Mouse (Mus musculus) kidney, embryonic 16.5 days (tissue): ENCODE results near the gene Hnrnpul2. TPM values are rescaled to one million over a fixed set of nuclear protein-coding genes. Genes with fewer than 3 reads are reported as not detected.

ENCODE experiments used
- ATAC-seq: fragments of 200-750 bp; cut with Nextera tagmentation; 2 replicates; pipeline ENCODE4 v1.8.0; 2017; ENCODE audit warnings: moderate TSS enrichment; ENCODE audit not compliant: low FRiP score, low TSS enrichment
- H3K27ac ChIP-seq: fragments of 300-500 bp; sonication (generic); 2 replicates; pipeline ENCODE4 v1.5.1; 2014; ENCODE audit warnings: low read length
- H3K27me3 ChIP-seq: fragments of 300-500 bp; sonication (generic); 2 replicates; pipeline ENCODE4 v1.6.1; 2014; ENCODE audit warnings: low read length, control low read depth, mixed read lengths; ENCODE audit not compliant: insufficient read depth
- H3K36me3 ChIP-seq: fragments of 300-500 bp; sonication (generic); 2 replicates; pipeline ENCODE4 v1.6.1; 2014; ENCODE audit warnings: low read length, control low read depth, mixed read lengths; ENCODE audit not compliant: insufficient read depth
- H3K4me1 ChIP-seq: fragments of 300-500 bp; sonication (generic); 2 replicates; pipeline ENCODE4 v1.6.1; 2014; ENCODE audit warnings: low read length, control low read depth, mixed read lengths; ENCODE audit not compliant: insufficient read depth
- H3K4me2 ChIP-seq: fragments of 300-500 bp; sonication (generic); replicated peaks from 2 replicates; pipeline ENCODE4 v1.6.1; 2014; ENCODE audit warnings: low read depth, low read length
- H3K4me3 ChIP-seq: fragments of 300-500 bp; sonication (generic); 2 replicates; pipeline ENCODE4 v1.5.1; 2014; ENCODE audit warnings: mild to moderate bottlenecking, low read length
- H3K9ac ChIP-seq: fragments of 300-500 bp; sonication (generic); replicated peaks from 2 replicates; pipeline ENCODE4 v1.6.1; 2014; ENCODE audit warnings: low read length
- H3K9me3 ChIP-seq: fragments of 300-500 bp; sonication (generic); 2 replicates; pipeline ENCODE4 v1.6.1; 2016; ENCODE audit warnings: low read length, control low read depth
- WGBS: fragments of 180-500 bp; shearing (Covaris S2); extraction: QIAGEN DNeasy Blood & Tissue Kit; methylation state at CpG from one replicate; pipeline ENCODE4 v1.1.7; 2014; 5-methylcytosine and 5-hydroxymethylcytosine counted together
- polyA plus RNA-seq: library from polyadenylated mRNA; unstranded; fragments of >200 nt; fragmentation: Nextera tagmentation; extraction: Ambion mirVana; gene quantifications from 2 replicates; pipeline ENCODE4 v1.2.1, GENCODE M21; 2015

The Hnrnpul2 gene
- polyA plus RNA-seq, 1 experiment from 2014 or later, result 5.4 TPM

DNA sequence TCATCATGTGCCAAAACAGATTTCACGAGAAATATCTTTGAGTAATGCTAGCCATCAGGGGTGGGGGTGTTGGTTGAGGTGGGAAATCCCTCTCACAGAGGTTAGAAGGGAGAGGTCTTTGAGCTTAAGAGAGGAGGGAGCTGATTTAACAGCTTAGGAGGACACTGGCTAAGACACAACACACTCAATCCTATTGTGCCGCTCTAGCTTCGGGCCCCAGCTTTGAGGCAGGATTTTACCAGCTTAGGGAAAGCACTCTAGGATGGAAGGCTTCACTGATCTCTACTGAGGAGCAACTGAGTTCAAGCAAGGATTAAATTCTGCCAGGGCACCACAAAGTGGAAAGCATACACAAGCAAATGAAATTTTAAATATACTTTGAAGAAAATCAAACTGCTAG lies 2.8 kb upstream of the Hnrnpul2 start:
- Histone ChIP-seq H3K9ac (no peak overlapping the region; the same call in 1 of the 2 replicates), H3K4me1 (peaks cover 28% of the 10 kb centered on the region)

DNA sequence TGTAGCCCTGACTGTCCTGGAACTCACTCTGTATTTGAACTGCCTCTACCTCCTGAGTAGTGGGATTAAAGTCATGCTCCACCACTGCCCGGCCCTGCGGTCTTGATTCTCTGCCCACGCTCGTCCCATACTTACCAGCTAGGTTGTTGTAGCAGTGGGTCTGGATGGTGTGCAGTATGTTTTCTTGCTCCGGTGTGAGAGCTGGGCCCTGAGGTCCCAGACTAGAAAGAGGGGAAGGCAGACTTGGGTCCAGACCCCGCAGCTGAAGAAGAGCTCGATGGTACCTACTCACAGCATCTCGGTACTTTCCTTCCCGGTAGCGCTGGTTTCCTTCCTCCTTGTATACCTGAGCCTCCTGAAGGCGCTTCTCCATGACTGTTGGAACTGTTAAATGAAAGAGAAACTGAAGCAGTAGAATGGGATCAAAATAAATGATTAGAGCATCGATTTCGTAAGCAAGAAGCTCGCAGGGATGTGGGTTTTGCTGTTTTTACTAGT lies 1.5 kb upstream of the Hnrnpul2 start:
- Histone ChIP-seq H3K4me1 (peaks cover 42% of the 10 kb centered on the region), H3K27ac (peak overlapping the region; percentile 100), H3K36me3 (peaks cover 23% of the 10 kb centered on the region), H3K27me3 (no peaks in the 10 kb centered on the region), H3K4me2 (peak overlapping the region; percentile 80), H3K9me3 (no peaks in the 10 kb centered on the region), H3K4me3 (peak overlapping the region; percentile 100), H3K9ac (peak overlapping the region; percentile 80)
- ATAC-seq, result no peak
- WGBS, result 13% methylated on average over 14 of the region's 14 CpGs

More for the DNA sequence above, 2.8 kb upstream of the Hnrnpul2 start:
- no peak for ATAC-seq
- no peak overlapping the region for H3K4me3 ChIP-seq
- no peak overlapping the region for H3K27ac ChIP-seq
- no peaks in the 10 kb centered on the region for H3K9me3 ChIP-seq
- H3K27me3 ChIP-seq, result no peaks in the 10 kb centered on the region
- 82% methylated on average over 3 of the region's 3 CpGs for WGBS
- H3K4me2 ChIP-seq, result peak overlapping the region; percentile 7
- H3K36me3 ChIP-seq, result peaks cover 29% of the 10 kb centered on the region

DNA sequence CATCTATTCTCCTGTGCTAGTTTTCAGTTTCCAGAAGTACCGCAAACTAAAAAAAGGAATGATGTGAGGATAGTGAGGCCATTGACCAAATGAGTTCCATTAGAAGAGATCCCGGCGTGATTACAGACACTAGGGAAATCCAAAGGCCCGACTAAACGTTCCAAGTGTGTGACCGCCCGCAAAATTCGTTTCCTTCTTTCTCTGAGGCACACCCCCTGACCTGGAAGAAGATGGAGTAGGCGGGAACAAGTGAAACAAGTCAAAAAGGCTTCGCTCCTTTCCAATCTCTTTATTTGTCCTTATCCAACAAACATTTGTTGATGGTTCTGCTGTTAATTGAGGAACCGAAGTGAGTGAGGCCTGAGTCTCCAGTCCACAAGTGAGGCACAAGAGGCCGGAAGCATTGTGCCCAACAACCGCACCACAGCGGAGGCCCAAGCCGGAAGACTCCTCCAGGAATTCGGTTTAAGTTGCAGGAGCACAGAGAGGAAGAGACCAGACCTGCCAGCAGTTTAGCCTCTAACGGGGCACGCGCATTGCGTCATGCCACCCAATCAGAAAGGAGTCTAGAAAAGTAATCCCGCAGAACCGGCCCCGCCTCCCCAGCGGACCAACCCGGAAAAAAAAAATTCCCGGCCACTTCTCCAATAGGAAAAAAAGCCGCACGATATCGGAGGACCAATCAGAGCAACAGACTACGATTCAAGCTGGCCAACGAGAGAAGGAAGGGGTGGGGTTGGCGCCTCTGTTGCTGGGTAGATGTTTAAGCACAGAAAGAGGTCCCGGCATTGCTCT lies 812 bp upstream of the Hnrnpul2 start, which contains the start of gene Ttc9c:
TSS of gene Ttc9c (minus strand) at position 533 of the 795 bp plus-strand sequence.
- Histone ChIP-seq H3K4me3 (peak within 1 kb of the TSS; percentile 100), H3K4me2 (peak within 1 kb of the TSS; percentile 88), H3K27me3 (no peaks in the 10 kb centered on the region), H3K9ac (peak within 1 kb of the TSS; percentile 98), H3K4me1 (peaks cover 42% of the 10 kb centered on the region), H3K36me3 (peaks cover 27% of the 10 kb centered on the region), H3K9me3 (no peaks in the 10 kb centered on the region), H3K27ac (peak within 1 kb of the TSS; percentile 100)
- under 1% methylated on average over 33 of the region's 33 CpGs for WGBS
- peak; percentile 93 for ATAC-seq

DNA sequence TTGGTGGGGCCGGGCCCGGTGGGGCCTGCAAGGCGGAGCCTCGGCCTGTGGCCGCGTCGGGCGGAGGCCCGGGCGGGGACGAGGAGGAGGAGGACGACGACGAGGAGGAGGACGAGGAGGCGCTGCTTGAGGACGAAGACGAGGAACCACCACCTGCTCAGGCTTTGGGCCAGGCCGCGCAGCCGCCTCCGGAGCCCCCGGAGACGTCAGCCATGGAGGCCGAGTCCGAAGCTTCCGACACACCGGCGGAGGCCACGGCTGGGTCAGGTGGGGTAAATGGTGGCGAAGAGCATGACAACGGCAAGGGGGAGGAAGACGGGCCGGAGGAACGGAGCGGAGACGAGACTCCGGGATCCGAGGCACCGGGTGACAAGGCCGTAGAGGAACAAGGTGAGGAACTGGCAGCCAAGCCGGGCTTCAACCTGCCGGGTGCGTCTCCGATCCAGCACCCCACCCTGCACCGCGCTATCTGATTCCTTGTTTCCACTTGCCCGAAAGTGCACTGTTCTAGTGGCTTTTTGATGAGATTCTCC lies 680 bp downstream of the Hnrnpul2 start:
- Histone ChIP-seq H3K27ac (peak overlapping the region; percentile 100), H3K27me3 (no peaks in the 10 kb centered on the region), H3K9me3 (no peaks in the 10 kb centered on the region), H3K9ac (peak overlapping the region; percentile 98), H3K4me1 (peaks cover 39% of the 10 kb centered on the region), H3K4me3 (peak overlapping the region; percentile 100), H3K4me2 (peak overlapping the region; percentile 88), H3K36me3 (peaks cover 34% of the 10 kb centered on the region)
- under 1% methylated on average over 41 of the region's 48 CpGs for WGBS
- peak; percentile 9; the same call in 1 of the 2 replicates for ATAC-seq

DNA sequence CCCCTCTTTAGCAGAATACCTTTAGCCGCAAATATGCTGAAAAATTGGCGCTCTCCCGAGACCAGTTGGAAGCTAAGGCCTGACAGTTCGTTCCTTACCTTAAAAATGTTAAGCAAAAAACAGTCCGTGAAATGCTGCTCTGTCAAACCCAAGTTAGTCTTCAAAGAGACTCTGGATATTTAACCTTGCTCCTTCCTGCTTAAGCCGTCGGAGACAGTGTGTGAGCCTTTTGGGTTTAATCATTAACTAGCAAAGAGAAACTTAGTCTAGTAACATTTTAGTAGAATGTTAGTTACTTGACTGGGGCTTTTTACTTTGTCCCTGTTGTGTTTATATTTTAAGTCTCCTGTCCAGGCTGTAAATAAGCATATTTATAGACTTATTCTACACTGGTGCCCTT lies 1.3 kb downstream of the Hnrnpul2 start:
- Histone ChIP-seq H3K36me3 (peaks cover 39% of the 10 kb centered on the region), H3K4me3 (peak overlapping the region; percentile 100), H3K9ac (peak overlapping the region; percentile 98), H3K27me3 (no peaks in the 10 kb centered on the region), H3K9me3 (no peaks in the 10 kb centered on the region), H3K27ac (peak overlapping the region; percentile 100), H3K4me2 (peak overlapping the region; percentile 88), H3K4me1 (peaks cover 35% of the 10 kb centered on the region)
- ATAC-seq, result no peak
- under 1% methylated on average over 7 of the region's 7 CpGs for WGBS

DNA sequence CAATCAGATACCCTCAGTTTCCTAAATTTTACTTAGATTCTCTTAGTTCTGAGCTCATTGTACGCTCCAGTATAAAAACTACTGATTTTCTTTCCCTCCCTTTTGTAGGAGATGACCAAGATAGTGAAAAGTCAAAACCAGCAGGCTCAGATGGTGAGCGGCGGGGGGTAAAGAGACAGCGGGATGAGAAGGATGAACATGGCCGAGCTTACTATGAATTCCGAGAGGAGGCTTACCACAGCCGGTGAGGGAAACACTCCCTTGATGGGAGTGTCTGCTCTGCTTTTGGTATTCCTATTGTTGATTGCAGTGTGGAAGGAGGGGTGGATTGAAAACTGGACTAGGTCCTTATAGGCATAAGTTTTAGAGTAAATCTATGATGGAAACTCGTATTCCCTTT lies 2.9 kb downstream of the Hnrnpul2 start:
- no peak overlapping the region for H3K27ac ChIP-seq
- H3K9me3 ChIP-seq, result no peaks in the 10 kb centered on the region
- WGBS, result 68% methylated on average over 8 of the region's 8 CpGs
- H3K4me1 ChIP-seq, result peaks cover 21% of the 10 kb centered on the region
- no peak for ATAC-seq
- H3K4me3 ChIP-seq, result peak overlapping the region; percentile 100
- H3K9ac ChIP-seq, result 0 out of 2 replicates have a peak overlapping the region, but pooled peaks have one; percentile 46
- peak overlapping the region; percentile 88 for H3K4me2 ChIP-seq
- peaks cover 43% of the 10 kb centered on the region for H3K36me3 ChIP-seq
- H3K27me3 ChIP-seq, result no peaks in the 10 kb centered on the region

DNA sequence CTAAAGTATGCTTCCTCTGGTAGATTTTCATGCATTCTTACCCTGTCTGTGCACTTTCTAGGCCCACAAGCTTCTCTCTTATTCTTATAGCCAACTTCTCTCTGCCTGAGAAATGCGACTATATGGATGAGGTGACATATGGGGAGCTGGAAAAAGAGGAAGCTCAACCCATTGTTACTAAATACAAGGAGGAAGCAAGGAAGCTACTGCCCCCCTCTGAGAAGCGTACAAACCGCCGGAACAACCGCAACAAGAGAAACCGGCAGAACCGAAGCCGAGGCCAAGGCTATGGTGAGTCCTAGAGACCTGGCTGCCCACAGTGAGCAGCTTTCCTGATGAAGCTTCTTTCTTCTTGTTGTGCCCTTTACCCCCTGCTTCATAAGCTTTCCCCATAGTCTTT lies 9.8 kb downstream of the Hnrnpul2 start, which contains the start of gene AC129217.1:
TSS of gene AC129217.1 (plus strand) at position 114 of the 400 bp plus-strand sequence.
- Histone ChIP-seq H3K27ac (no peak within 1 kb of the TSS), H3K36me3 (peaks cover 91% of the 10 kb centered on the region), H3K4me1 (no peaks in the 10 kb centered on the region), H3K27me3 (no peaks in the 10 kb centered on the region), H3K9me3 (no peaks in the 10 kb centered on the region), H3K9ac (no peak within 1 kb of the TSS), H3K4me3 (no peak within 1 kb of the TSS), H3K4me2 (no peak within 1 kb of the TSS)
- WGBS, result 94% methylated on average over 8 of the region's 8 CpGs
- ATAC-seq, result no peak

DNA sequence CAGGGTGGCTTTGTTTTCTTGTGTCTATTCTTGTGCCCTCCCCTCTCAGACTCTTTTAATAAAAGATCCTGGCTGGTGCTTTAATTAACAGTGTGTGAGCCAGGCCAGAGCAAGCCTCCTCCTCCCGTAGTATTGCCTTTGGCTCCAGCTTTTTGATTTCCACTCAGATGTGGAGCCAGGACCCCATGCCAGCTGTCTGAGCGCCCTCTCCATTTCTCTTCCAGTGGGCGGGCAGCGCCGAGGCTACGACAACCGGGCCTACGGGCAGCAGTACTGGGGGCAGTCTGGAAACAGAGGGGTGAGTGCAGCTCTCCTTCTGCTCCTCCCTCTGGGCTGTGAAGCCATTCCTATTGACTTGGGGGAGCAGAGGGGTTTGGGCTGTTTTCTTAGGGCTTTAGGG lies 10.9 kb downstream of the Hnrnpul2 start:
- Histone ChIP-seq H3K4me3 (no peak overlapping the region), H3K27ac (no peak overlapping the region), H3K4me2 (no peak overlapping the region), H3K27me3 (no peaks in the 10 kb centered on the region), H3K4me1 (no peaks in the 10 kb centered on the region), H3K9me3 (no peaks in the 10 kb centered on the region), H3K9ac (no peak overlapping the region), H3K36me3 (peaks cover 92% of the 10 kb centered on the region)
- 93% methylated on average over 8 of the region's 8 CpGs for WGBS
- no peak for ATAC-seq

DNA sequence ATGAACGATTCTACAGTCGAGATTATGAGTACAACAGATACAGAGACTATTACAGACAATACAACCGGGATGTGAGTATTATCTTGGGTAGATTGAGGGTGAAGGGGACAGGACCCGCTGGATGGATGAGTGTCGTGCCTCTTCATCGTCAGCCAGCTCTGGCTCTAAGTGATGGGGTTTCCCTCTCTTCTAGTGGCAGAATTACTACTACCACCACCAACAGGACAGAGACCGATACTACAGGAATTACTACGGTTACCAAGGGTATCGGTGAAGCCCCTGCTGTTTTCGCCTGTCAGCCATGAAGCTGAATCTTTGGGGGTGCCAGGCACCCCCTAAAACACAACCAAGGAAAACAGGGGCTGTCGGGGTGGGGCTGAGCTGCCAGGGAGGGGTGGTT lies 11.5 kb downstream of the Hnrnpul2 start:
- Histone ChIP-seq H3K27me3 (no peaks in the 10 kb centered on the region), H3K4me3 (no peak overlapping the region), H3K4me2 (no peak overlapping the region), H3K36me3 (peaks cover 91% of the 10 kb centered on the region), H3K4me1 (no peaks in the 10 kb centered on the region), H3K27ac (no peak overlapping the region), H3K9ac (no peak overlapping the region), H3K9me3 (no peaks in the 10 kb centered on the region)
- no peak for ATAC-seq
- 86% methylated on average over 11 of the region's 11 CpGs for whole genome bisulfite sequencing

DNA sequence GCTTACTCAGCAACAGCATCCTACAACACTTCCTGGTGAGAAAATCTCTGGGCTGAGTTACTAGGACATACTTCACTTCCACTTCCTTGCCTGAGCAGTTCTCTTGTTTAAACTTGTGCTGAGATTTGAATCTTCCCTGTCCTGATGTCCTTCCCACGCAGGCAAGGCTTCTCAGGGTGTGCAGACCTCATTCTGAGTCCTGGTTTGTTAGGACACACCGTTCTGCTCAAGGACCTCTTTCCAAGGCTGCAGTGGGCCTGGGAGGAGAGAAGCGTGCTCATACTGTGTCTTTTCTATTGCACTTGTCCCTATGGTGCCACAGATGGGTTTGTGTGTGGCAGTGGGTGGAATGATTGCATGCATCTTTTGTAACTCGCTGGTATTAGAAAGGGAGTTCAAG lies 13.2 kb downstream of the Hnrnpul2 start:
- no peak overlapping the region for H3K4me3 ChIP-seq
- WGBS, result 88% methylated on average over 4 of the region's 4 CpGs
- no peak for ATAC-seq

More for the DNA sequence above, 13.2 kb downstream of the Hnrnpul2 start:
- no peak overlapping the region for H3K4me2 ChIP-seq
- peaks cover under 1% of the 10 kb centered on the region for H3K4me1 ChIP-seq
- no peaks in the 10 kb centered on the region for H3K27me3 ChIP-seq
- H3K27ac ChIP-seq, result no peak overlapping the region
- H3K9ac ChIP-seq, result no peak overlapping the region
- no peaks in the 10 kb centered on the region for H3K9me3 ChIP-seq
- H3K36me3 ChIP-seq, result peaks cover 77% of the 10 kb centered on the region
